Mouse (Mus musculus) kidney, adult 9 months (tissue): ENCODE measurements around the gene Olfr1427.
"Not testable (repeated sequence)": the region's sequence is repeated elsewhere in the genome, so short reads cannot be mapped to it uniquely, and the experiment has no call there.

Source experiments
- DNase-seq: peaks from one replicate; pipeline ENCODE4 v3.0.0; 2022

Gene Olfr1427

GRCm38 (mm10) chr19:12103234-12103633, at the start of gene Olfr1427:
Gene Olfr1427 (minus strand): TSS chr19:12103334.
- DNase-seq: no peak

GRCm38 (mm10) chr19:12145452-12145851, 42.3 kb upstream of the Olfr1427 start:
- DNase-seq: no peak

GRCm38 (mm10) chr19:12143356-12143755, 40.2 kb upstream of the Olfr1427 start:
- no peak for DNase-seq

- peak; percentile 37 for DNase-seq
Observed at GRCm38 (mm10) chr19:12134289-12134688, 31.2 kb upstream of the Olfr1427 start.

GRCm38 (mm10) chr19:12123103-12123502, 20.0 kb upstream of the Olfr1427 start, which contains the start of gene Olfr76:
Gene Olfr76 (minus strand): TSS chr19:12123203.
- no peak for DNase-seq

- DNase-seq: no peak
Observed at GRCm38 (mm10) chr19:12116464-12116863, 13.3 kb upstream of the Olfr1427 start.

- DNase-seq: no peak
Observed at GRCm38 (mm10) chr19:12115797-12116196, 12.7 kb upstream of the Olfr1427 start, which contains the start of gene Olfr1428. Gene Olfr1428 (minus strand): TSS chr19:12115897.

GRCm38 (mm10) chr19:12113807-12114206, 10.7 kb upstream of the Olfr1427 start:
- DNase-seq: no peak

- DNase-seq: no peak
Observed at GRCm38 (mm10) chr19:12104541-12104940, 1.4 kb upstream of the Olfr1427 start.

GRCm38 (mm10) chr19:12091913-12092312, 11.2 kb downstream of the Olfr1427 start, which contains the start of gene Olfr1426:
Gene Olfr1426 (minus strand): TSS chr19:12092013.
- DNase-seq: no peak

GRCm38 (mm10) chr19:12077631-12078030, 25.5 kb downstream of the Olfr1427 start, which contains the start of gene Olfr1425:
Gene Olfr1425 (minus strand): TSS chr19:12077731.
- not testable (repeated sequence) for DNase-seq

GRCm38 (mm10) chr19:12069546-12069945, 33.6 kb downstream of the Olfr1427 start:
- DNase-seq: not testable (repeated sequence)

GRCm38 (mm10) chr19:12067806-12068205, 35.3 kb downstream of the Olfr1427 start:
- DNase-seq: not testable (repeated sequence)

GRCm38 (mm10) chr19:12062582-12062981, 40.6 kb downstream of the Olfr1427 start, which contains the start of gene Olfr1424:
Gene Olfr1424 (minus strand): TSS chr19:12062682.
- not testable (repeated sequence) for DNase-seq
